Mouse (Mus musculus): Measurements from ENCODE around the gene Ptprd.

Gene Ptprd

GRCm38 (mm10) chr4:76541769-76542168, 1670.0 kb downstream of the Ptprd start:
- DNase-seq: no peak

- no peak for DNase-seq
Measured at GRCm38 (mm10) chr4:76532926-76533325, 1678.8 kb downstream of the Ptprd start.

DNA sequence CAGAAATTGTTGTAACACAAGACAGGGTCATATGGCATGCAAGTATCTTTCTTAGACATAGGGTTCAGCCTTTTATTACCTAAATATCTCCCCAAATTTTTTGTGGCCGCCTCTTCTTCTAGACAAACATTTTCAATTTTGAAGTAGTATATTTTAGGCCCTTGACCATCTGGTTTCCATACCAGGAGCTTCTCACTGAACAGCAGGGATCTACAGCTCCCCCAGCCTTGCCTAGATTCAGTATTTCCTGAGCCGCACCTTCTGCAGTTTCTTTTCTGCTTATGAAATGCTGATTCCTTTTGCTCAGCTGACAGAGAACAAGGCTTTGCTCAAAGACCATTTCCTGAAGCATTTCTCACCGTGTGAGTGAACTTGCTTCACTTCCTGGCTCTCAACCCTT, 1686.5 kb downstream of the Ptprd start:
- peak; percentile 54 for DNase-seq

DNA sequence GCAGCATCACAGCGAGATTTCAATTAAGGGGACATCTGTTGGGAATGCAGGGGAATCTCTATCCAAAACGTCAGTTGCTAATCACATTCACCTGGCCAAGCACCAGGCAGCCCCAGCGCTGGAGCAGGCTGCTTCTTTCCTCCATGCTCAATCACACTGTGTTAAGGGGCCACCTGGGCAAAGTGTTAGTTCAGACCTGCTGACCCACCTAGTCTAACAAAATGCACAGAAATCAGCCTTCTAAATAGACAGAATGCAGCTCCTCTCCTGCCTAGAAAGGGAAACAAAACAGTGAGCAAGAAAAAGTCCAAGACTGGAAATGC, 1708.5 kb downstream of the Ptprd start:
- DNase-seq: no peak

DNA sequence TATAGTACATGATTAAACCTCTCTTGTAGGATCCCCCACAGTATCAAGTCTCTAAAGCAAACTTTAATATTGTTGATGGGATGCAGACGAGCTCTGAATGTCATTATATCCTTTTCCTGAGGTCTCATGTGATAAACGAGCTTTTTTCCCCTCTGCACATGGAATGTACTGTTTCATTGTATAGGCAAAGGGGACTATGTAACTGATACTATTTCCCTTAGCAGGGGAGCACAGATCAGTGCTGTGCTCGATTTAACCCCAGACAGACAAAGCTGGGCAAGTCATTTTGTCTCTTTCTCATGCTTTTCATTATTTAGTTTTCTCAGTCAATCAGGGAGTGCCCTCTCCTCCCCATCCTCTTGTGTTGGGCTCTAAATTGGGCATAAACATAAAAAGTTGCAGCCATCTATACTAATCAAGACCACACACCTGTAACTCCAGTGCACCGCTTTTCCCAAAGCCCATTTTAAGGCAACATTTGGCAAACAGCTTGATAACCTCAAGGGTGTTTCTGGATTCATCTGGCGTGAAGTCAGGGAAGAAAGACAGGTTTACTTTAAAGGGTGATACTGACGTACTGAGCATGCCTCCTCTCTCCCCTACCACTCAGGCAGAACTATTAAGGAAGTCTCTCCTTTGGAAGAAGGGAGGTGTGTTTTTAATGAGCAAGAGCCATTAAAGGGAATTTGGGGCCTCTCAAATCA, 1709.0 kb downstream of the Ptprd start:
- no peak for DNase-seq

DNA sequence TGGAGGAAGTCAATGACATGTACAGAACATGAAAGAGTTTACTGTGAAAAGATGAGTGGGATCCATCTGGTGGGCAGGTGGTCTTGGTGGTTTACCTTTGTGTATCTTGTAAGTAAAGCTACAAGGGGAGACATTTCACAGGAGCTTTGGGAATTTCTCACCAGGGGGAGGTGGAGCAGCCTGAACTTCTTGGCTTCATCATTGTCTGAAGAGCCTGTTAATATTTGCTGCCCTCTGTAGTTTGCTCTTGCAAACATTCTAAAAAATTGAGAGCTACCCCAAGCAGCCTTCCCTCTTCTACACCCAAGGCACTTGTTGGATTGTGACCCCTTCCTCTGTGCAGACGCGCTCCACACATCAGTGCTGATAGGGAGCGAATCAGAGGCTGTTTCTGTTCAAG, 1725.9 kb downstream of the Ptprd start:
- peak; percentile 5 for DNase-seq

DNA sequence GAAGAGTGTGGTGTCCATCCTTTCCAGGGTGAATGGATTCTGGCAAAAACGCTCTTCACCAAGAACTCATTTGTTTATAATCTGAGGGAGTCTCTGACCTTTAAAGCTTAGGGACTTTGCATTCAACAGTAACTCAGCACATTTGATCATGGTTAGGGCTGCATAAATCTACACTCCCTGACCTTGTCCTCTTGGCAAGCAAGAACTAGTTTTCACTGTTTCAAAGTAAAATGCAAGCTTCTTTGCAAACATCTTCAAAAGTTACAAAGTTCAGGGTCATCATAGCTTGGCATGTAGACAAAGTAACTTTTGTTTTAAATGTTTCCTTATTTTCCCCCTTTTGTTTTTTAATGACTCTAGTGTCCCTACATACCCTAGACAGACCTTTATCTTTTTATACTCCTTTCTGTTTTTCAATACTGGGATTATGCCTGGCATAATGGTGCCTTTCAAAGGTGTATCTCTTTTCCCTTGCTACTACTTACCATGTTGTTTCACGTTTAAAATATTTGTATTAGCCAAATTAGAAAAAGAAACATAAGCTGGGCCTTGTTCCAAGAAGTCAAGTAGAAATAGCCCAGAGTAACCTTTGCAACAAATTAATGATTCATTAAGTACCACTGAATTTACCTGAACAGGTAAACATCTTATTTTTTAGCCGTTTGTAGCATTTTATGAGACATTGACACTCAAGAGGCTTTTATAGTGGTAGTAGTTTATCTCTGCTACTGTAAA, 1743.2 kb downstream of the Ptprd start:
- DNase-seq: no peak

DNA sequence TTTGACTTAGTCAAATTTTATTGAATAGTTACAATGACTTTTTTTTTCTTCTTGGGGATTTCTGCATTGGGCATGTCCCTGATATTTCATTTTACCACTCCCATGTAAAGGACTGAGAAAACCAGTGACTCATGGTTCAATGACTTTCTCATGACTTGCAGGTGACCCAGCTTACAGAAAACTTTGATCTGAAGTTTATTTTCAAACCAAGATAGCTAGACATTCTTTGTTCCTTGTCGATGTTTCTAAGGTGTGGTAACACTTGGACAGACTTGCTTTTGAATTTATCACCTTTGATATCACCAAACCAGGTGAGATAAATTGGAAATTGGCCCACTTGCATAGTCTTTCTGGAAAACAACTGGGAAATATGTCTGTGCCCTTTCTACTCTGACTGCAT, 1747.1 kb downstream of the Ptprd start:
- no peak for DNase-seq

DNA sequence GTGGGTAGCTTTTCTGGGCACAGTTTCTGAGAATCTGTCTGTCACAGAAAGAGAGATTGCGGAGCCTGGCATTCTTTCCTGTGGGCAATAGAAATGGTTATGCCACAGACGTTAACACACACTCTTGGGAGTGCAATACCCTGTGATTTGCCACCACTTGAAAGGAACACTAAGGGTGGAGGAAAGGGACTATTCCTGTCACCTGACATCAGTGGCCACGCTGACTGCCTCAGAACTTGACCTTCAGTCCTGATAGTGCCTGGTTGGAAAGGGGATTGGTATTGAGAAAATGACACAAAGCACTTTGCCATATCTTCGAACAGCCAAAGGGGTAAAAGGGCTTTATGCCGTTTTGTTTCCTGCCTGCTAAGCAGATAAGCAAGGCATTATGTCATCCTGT, 1750.4 kb downstream of the Ptprd start:
- DNase-seq: no peak

- no peak for DNase-seq
Measured at GRCm38 (mm10) chr4:76460556-76460955, 1751.2 kb downstream of the Ptprd start.

- DNase-seq: no peak
Measured at GRCm38 (mm10) chr4:76459621-76460020, 1752.1 kb downstream of the Ptprd start.

- no peak for DNase-seq
Measured at GRCm38 (mm10) chr4:76452286-76452685, 1759.5 kb downstream of the Ptprd start.

GRCm38 (mm10) chr4:76451019-76451552, 1760.7 kb downstream of the Ptprd start:
- peak; percentile 66 for DNase-seq

DNA sequence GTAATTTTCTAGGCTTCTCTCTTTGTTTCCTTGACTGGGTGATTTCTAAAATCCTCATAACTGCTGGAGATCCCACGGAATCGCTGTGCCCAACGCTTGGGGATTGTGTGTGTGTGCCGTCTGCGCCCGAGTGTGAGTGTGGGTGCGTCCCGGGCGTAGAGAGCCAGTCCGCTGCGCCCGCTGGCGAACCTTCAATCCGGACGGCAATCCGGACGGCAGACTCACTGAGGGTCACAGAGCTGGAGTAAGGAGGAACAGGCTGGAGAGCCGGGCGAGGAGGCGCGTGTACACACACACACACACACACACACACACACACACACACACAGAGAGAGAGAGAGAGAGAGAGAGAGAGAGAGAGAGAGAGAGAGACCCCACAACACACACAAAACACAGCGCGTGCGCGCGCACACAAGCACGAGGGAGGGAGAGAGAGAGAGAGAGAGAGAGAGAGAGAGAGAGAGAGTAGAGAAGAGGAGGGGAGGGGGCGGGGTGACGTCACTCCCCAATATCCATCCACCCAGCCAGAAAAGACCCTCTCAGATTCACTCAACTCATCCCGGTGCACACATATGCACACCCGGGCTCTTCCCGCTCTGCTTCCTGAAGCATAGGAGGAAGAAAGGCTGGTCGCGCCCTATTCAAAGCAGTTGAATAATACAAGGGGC, 1761.3 kb downstream of the Ptprd start:
- peak; percentile 79 for DNase-seq

DNA sequence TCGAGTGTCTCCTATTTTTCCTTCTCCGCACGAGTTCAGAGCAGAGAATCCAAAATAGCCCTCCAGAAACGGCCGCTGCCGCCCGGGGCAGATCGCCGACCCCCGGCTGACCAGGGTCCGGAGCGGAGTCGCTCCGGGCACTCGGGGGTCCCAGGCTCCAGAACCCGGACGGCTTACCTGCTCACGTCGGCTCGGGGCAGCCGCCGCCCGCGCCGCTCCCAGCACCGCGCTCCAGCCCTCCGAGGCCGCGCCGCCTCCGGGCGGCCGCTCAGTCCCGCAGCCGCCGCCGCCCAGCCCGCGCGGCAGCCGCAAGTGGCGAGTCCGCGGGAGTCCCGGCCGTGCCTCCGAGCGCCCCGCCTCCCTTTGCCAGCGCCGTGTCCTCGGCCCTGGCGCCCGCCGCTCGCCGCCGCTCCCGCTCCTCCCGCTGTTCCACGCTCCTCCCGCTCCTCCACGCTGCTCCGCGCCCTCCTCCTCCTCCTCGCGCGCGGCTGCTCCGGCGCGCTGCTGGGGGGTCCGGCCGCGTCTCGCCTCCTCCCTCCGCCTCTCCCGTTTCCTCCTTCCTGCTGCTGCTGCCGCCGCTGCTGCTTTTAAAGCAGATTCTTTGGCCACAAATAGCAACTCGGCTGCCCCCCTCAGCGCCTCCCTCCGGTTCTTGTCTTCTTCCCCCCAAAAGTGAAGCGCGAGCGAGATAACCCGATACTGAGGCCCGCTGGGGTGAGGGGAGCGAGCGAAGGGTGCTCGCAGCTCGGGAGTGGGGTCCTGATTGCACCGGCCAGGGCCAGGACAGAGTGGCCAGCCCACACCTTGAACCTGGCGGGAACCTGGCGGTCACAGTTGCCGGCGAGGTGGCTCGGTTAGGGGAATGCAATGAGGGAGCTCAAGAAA, 1762.1 kb downstream of the Ptprd start:
- DNase-seq: peak; percentile 91

GRCm38 (mm10) chr4:76448678-76449465, 1762.9 kb downstream of the Ptprd start:
- no peak for DNase-seq

DNA sequence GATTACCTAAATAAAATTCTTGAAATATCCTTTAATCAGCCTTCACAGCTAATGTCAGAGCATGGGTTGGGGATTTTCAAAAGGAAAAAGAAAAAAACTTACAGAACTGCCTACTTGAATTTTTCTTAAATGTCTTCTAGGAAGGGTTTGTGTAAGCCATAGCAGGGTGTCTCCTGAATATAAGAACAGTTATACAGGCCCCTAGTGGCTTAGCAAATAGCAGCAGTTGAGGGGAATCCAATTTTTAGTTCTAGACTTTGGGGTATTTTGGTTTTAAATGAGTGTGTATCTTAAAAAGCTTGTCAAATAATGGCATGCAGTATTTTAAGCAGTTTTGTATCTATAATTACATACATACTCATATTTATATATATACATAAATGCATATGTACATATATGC, 1764.4 kb downstream of the Ptprd start:
- no peak for DNase-seq

- no peak for DNase-seq
Measured at GRCm38 (mm10) chr4:76444778-76445177, 1767.0 kb downstream of the Ptprd start.

- no peak for DNase-seq
Measured at GRCm38 (mm10) chr4:76443553-76443952, 1768.2 kb downstream of the Ptprd start.

GRCm38 (mm10) chr4:76440791-76441364, 1770.9 kb downstream of the Ptprd start:
- peak; percentile 79 for DNase-seq

GRCm38 (mm10) chr4:76438496-76439079, 1773.2 kb downstream of the Ptprd start:
- no peak for DNase-seq

Data from cerebellum, adult 9-11 months (tissue).